Mouse (Mus musculus): Measurements from ENCODE around the gene Gm49393.

DNA sequence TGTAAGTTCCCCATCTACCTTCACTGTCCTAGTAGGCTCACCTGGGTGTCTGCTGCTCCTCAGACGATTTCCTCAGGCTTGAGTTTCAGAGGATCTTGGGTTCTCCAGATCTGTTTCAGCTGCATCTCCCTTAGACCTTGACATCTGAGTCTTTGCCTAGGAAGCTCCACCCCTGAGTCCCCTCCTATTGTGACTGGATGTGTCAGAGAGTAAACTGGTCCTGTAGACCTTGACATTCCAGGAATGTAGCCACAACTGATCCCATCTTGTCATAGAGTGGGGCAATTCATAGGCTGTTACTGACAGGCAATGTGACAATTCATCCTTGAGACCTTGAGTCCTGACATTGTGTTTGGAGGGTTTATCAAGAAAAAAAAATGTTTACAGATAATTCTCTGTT is 71.1 kb downstream of the Gm49393 start, which contains the start of gene 4930486L24Rik:
- TF ChIP-seq CTCF (conservative IDR thresholded peaks at IDR 0.05; ENCODE audit: low read length) (no peak), NANOG (IDR thresholded peaks at IDR 0.05; ENCODE audit: borderline replicate concordance, low read length) (no peak), POU5F1 (IDR thresholded peaks at IDR 0.05; ENCODE audit: borderline replicate concordance, low read length) (no peak)

Measured in E14TG2a.4 (cell line).